Mouse (Mus musculus) kidney, postnatal 25 days (tissue): ENCODE measurements around the gene Cox15.
A peak's percentile ranks its signal among the peaks of the same experiment; 100 is the strongest.

Experiments used
- DNase-seq, 2 experiments: peaks; one replicate each; pipeline ENCODE4 v3.0.0; 2021; ENCODE audit warnings: mixed read lengths in 2 of 2

Gene Cox15

GRCm38 (mm10) chr19:43752489-43753225 is at the start of gene Cox15, which contains the start of gene Cutc:
Gene Cox15 (minus strand): TSS chr19:43753000.
Gene Cutc (plus strand): TSS chr19:43752996.
- DNase-seq, result peak; percentile 98 to 99

GRCm38 (mm10) chr19:43801427-43802051 is 48.7 kb upstream of the Cox15 start:
- no peak for DNase-seq

GRCm38 (mm10) chr19:43797216-43797615 is 44.4 kb upstream of the Cox15 start:
- no peak for DNase-seq

DNA sequence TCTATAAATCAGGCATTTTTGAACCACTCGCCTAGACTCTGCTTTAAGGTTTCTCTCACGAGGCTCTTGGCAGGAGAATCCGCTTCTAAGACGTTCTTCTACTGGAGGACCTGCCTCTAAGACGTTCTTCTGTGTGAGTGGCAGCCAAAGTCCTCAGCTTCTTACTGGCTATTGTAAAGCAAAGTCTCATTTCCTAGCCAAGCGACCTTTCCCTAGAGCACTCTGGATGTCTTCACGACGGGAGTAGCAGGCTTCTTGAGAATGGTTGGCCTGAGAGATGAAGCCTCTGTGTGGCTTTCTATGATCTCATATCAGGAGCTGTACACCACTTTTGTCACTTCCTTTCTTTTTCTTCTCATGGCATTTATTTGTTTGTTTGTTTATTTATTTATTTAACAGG is 42.7 kb upstream of the Cox15 start:
- no peak for DNase-seq

DNA sequence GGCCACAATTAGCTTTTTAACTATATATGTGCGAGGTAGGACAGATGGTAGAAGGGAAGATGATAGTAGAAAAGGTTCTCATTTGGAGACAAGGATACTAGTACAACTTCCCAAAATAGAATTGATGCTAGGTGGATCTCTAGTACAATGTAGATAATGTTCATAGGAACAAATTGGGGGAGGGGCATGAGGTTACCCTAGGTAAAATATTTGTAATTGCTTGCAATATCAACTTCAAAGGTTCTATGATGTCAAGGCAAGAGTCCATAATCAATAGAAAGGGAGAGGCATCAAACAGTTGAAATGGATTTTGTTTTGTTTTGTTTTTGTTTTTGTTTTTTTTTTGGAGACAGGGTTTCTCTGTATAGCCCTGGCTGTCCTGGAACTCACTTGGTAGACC is 41.2 kb upstream of the Cox15 start:
- DNase-seq, result no peak

GRCm38 (mm10) chr19:43792537-43792936 is 39.7 kb upstream of the Cox15 start:
- DNase-seq, result no peak

- DNase-seq, result no peak
These were observed 37.0 kb upstream of the Cox15 start for GRCm38 (mm10) chr19:43789817-43790216.

GRCm38 (mm10) chr19:43786249-43787026 is 33.6 kb upstream of the Cox15 start:
- DNase-seq, result no peak

GRCm38 (mm10) chr19:43784761-43785160 is 32.0 kb upstream of the Cox15 start:
- DNase-seq, result no peak

DNA sequence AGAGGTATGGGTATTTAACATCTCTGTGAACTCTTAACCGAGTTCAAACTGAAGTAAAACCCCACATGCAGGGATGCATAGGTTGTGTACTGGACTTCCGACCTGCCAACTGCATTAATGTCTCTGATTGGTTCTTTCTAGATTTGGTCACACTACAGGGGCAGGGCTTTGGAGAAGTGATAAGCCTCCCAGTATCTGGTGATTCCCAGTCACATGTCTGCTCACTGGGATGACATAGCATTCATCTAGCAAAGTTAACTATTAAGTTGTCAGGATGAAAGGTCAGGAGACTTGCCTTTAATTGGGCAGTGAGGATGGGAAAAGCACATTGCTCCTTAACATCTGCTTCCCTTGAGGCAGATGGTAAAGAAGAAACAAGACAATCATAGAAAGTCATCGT is 29.2 kb upstream of the Cox15 start, which contains the start of gene Abcc2:
Gene Abcc2, plus strand, starts transcription at position 213 of the 400 bp plus-strand sequence.
- DNase-seq, result peak; percentile 57 to 66

DNA sequence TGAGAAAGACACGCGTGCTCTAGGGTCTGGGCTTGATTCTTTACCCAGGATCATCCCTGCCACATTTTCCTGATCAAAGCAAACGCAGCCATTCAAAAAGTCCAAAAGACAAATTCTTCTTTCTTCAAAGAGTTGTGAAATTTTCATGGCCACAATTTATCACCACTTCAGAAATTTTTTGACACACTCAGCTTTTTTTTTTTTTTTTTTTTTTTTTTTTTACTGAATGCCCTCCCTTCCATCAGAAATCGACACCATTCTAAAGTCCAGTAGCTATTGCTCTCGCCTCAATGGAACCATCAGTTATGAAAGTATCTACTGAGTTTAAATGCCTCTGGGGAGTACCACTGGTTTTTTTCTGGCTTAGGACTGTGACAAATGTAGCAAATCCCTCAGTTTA is 27.6 kb upstream of the Cox15 start:
- no peak for DNase-seq

- no peak for DNase-seq
These were observed 24.5 kb upstream of the Cox15 start for GRCm38 (mm10) chr19:43777308-43777707.

- no peak for DNase-seq
These were observed 23.8 kb upstream of the Cox15 start for GRCm38 (mm10) chr19:43776561-43776960.

DNA sequence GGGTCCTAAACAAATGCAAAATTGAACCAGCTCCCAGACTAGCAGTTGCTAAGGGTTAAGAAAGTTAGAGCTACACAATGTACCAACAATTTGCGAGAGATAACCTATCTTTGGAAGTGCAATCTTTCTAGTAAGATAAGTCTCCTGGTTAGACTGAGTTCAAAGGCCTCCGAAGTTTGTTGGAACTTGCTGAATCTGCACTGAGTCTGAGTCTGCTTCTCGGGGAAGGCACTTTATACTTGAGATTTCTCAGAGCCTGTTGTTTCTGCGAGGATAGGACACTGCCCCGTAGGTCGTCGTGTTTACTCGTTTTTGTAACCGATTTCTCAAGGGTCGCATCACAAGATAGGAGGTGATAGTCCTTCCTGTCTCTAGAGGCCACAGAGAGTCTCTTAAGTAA is 22.6 kb upstream of the Cox15 start:
- DNase-seq, result peak in 1 of 2 experiments; percentile 23

GRCm38 (mm10) chr19:43772311-43772710 is 19.5 kb upstream of the Cox15 start:
- no peak for DNase-seq

- no peak for DNase-seq
These were observed 18.7 kb upstream of the Cox15 start for GRCm38 (mm10) chr19:43771499-43771969.

- DNase-seq, result no peak
These were observed 17.8 kb upstream of the Cox15 start for GRCm38 (mm10) chr19:43770584-43770983.

DNA sequence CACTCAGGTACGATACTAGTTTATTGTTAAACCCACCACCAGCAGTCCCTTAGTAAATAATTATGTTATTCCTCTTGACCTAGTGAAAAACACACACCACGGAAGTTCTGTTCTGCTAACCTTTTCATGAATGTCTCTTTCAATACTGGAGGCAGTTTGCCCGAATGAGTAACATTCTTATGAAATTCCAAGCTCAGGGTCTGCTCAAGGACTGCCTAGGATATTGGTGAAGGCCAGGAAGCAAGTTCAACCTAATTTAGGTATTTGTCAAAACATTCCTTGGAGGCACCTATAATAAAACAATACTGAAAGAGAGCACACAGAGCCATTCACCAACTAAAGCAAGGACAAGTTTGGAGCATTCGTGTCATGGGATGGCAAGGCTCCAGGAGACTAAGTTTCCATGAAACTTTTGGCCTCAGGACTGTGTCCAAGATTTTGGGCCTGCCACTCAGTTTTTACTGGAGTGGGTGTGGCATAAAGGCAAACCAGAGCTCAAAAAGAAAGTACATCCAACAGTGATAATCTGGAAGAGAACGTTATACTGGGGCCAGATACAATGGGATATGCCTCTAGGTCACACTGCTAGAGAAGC is 16.7 kb upstream of the Cox15 start:
- DNase-seq, result peak; percentile 40 to 46

DNA sequence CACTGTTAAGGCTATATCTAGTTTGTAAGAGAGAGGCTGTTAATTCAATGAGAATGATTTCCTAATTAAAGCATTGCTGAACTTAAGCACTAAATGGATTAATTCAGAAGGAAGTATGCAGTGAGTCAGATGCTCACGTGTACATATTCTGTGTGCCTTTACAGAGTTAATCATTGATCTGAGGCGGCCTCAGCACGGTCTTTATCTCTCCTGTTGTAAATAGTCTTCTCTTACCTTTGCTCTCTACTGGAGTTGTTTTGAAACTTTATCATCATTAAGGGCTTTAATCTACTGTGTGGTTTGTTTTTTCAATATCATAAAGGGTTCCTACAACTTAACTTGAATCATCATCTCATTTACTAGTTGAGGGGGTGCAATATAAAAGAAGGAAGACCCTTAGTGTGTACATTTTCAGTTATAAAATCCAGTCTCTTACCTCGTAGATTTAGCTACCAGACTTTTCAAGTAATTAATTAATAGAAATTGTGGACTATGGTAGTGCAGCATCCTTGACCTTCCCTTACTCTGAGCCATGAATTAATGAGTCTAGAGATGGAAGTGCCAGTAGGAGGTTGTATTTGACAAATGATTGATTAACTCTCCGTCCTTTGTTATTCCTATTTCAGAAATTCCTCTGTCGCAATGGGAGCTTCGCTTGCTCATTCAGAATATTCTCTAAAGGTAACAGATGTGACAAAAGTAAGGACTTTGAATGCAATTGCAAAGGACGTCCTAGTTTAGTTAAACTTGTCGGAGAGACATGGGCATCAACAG is 14.9 kb upstream of the Cox15 start:
- DNase-seq, result peak; percentile 49 to 70

DNA sequence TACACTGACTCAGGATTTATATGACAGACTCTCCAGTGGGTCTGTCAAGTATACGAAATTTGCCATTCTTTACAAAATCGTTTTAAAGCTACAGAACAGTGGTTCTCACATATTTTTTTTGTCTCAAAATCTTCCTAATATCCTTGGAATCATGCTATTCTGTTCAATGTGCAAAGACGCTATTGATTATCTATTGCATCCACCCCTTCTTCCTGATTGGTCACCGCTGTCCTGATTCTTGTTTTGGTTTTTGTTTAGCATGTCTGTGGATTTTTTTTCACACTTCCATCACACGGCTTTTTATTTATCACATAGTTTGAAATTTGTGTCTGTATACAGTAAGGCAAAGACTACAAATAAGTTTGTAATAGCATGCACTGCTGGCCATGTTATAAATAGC is 13.7 kb upstream of the Cox15 start:
- DNase-seq, result no peak

- no peak for DNase-seq
These were observed 9.6 kb upstream of the Cox15 start for GRCm38 (mm10) chr19:43762410-43762809.
